Mouse (Mus musculus) leukemia stem cell, adult 10-12 weeks (primary cell): ENCODE data around the gene Pramel5. TPM values are rescaled to one million over a fixed set of nuclear protein-coding genes. Genes with fewer than 3 reads are reported as not detected.

ENCODE experiments used
- polyA plus RNA-seq: library from polyadenylated mRNA; stranded (reverse); fragments of >175 nt; gene quantifications from 2 replicates; pipeline ENCODE4 v1.2.3, GENCODE M21; 2012; ENCODE audit warnings: low replicate concordance

The Pramel5 gene
- polyA plus RNA-seq: not detected in 2 replicates

DNA sequence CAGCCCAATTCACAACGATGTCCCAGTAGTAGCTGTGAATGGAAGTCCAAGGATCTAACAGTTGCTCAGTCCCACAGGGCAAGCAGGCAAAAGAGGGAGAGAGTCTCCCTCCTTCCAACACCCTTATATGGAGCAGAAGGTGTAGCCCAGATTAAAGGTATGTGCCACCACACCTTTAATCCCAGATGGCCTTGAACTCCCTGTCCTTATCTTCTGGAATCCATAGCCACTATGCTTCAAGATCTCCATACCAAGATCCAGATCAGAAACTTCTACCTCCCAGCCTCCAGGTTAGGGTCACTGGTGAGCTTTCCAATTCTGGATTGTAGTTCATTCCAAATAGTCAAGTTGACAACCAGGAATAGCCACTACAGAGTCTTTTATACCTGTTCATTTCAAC is at the start of gene Pramel5:
TSS of gene Pramel5 (minus strand) at position 101 of the 400 bp plus-strand sequence.

DNA sequence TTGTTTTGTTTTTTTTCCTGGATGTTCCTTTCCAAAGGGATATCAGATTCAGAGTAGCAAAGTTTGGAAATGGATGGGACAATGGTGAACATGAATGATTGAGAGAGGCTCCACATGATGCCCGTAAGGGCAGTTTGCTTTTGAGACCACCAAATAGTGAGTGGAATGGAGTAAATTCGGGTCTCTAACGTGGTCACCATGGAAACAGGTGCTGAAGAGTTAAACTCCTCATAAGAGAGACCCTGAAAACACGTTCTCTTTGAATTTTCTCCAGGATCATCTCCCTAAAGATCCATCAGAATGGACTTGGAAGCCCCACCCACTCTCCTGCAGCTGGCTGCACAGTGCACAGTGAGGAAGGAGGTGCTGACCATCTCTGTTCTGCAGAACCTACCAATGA is 49.7 kb upstream of the Pramel5 start, which contains the start of gene Gm13128:
TSS of gene Gm13128 (plus strand) at position 301 of the 400 bp plus-strand sequence.

Other genes with a start within 250 kb of the Pramel5 start
- gene Pramel4, start 221.4 kb downstream of the Pramel5 start, polyA plus RNA-seq: not detected in 2 replicates
- not detected in 2 replicates for gene Gm13102, start 174.0 kb downstream of the Pramel5 start, polyA plus RNA-seq
- gene Oog3, start 117.8 kb downstream of the Pramel5 start, polyA plus RNA-seq: not detected in 2 replicates
- not detected in 2 replicates for gene Oog2, start 89.8 kb downstream of the Pramel5 start, polyA plus RNA-seq
- gene C87977, start 67.2 kb downstream of the Pramel5 start, polyA plus RNA-seq: not detected in 2 replicates
- gene Gm13128, start 49.8 kb upstream of the Pramel5 start, polyA plus RNA-seq: not detected in 2 replicates
- gene Gm13119, start 77.5 kb upstream of the Pramel5 start, polyA plus RNA-seq: not detected in 2 replicates
- gene Pramef20, start 97.4 kb upstream of the Pramel5 start, polyA plus RNA-seq: not detected in 2 replicates
- not detected in 2 replicates for gene Pramef12, start 128.0 kb upstream of the Pramel5 start, polyA plus RNA-seq
- not detected in 2 replicates for gene 1700012P22Rik, start 158.3 kb upstream of the Pramel5 start, polyA plus RNA-seq
- not detected in 2 replicates for gene Gm9944, start 172.8 kb upstream of the Pramel5 start, polyA plus RNA-seq
- gene Aadacl3, start 183.3 kb upstream of the Pramel5 start, polyA plus RNA-seq: not detected in 2 replicates
- gene 9430007A20Rik, start 239.3 kb upstream of the Pramel5 start, polyA plus RNA-seq: not detected in 2 replicates